Mouse (Mus musculus) intestine, postnatal 0 days (tissue): ENCODE data around the gene Cyp2f2. TPM values are rescaled to one million over a fixed set of nuclear protein-coding genes. Genes with fewer than 3 reads are reported as not detected.

ENCODE experiments used
- ATAC-seq: fragments of 200-750 bp; cut with Nextera tagmentation; 2 replicates; pipeline ENCODE4 v1.8.0; 2017; ENCODE audit warnings: mild to moderate bottlenecking, moderate TSS enrichment, moderate library complexity
- H3K27ac ChIP-seq: fragments of 300-500 bp; sonication (generic); 2 replicates; pipeline ENCODE4 v1.5.1; 2014; ENCODE audit warnings: mild to moderate bottlenecking, low read depth, low read length, moderate library complexity
- H3K27me3 ChIP-seq: fragments of 300-500 bp; sonication (generic); replicated peaks from 2 replicates; pipeline ENCODE4 v1.6.1; 2014; ENCODE audit warnings: low read length, mixed read lengths; ENCODE audit not compliant: control insufficient read depth, insufficient read depth
- H3K36me3 ChIP-seq: fragments of 300-500 bp; sonication (generic); 2 replicates; pipeline ENCODE4 v1.6.1; 2014; ENCODE audit warnings: mild to moderate bottlenecking, moderate library complexity; ENCODE audit not compliant: control insufficient read depth, insufficient read depth
- H3K4me1 ChIP-seq: fragments of 300-500 bp; sonication (generic); replicated peaks from 2 replicates; pipeline ENCODE4 v1.6.1; 2014; ENCODE audit warnings: antibody characterized with exemption, low read length, mixed read lengths; ENCODE audit not compliant: control insufficient read depth, insufficient read depth
- H3K4me2 ChIP-seq: fragments of 300-500 bp; sonication (generic); replicated peaks from 2 replicates; pipeline ENCODE4 v1.6.1; 2014; ENCODE audit warnings: low read depth, mild to moderate bottlenecking, moderate library complexity
- H3K4me3 ChIP-seq: fragments of 300-500 bp; sonication (generic); 2 replicates; pipeline ENCODE4 v1.5.1; 2014; ENCODE audit warnings: low read depth, low read length
- H3K9ac ChIP-seq: fragments of 300-500 bp; sonication (generic); 2 replicates; pipeline ENCODE4 v1.6.1; 2014; ENCODE audit warnings: mild to moderate bottlenecking, low read depth, low read length
- H3K9me3 ChIP-seq: fragments of 300-500 bp; sonication (generic); 2 replicates; pipeline ENCODE4 v1.6.1; 2016; ENCODE audit warnings: mixed run types; ENCODE audit not compliant: control insufficient read depth
- CTCF ChIP-seq: sonication (generic); IDR thresholded peaks from 2 replicates; pipeline ENCODE4 v1.5.1; 2016; ENCODE audit warnings: low read depth, mild to moderate bottlenecking, control low read depth, antibody characterized with exemption, moderate library complexity
- WGBS: fragments of 180-500 bp; shearing (Covaris S2); extraction: QIAGEN DNeasy Blood & Tissue Kit; methylation state at CpG from one replicate; pipeline ENCODE4 v1.1.7; 2014; 5-methylcytosine and 5-hydroxymethylcytosine counted together
- polyA plus RNA-seq: library from polyadenylated mRNA; unstranded; fragments of >200 nt; fragmentation: Nextera tagmentation; extraction: Ambion mirVana; gene quantifications from 2 replicates; pipeline ENCODE4 v1.2.1, GENCODE M21; 2015

Gene Cyp2f2
- polyA plus RNA-seq, 1 experiment from 2014 or later: 0.42 TPM

DNA sequence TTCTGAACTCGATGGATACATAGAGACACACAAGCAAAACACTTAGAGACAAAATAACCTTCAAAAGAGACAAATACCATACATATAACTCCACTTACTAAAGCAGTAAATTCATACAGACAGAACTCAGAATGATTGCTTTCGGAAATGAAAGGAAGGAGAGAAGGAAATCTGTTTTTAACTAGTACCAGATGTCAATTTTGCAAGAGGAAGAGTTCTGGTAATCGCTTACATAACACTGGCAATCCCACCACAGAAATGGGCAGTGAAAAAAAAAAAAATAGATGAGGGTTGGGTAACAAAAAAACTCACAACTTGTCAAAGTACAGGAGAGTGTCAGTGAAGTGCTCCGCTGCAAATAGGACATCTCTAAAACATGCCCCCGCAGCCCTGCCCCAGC is 14.8 kb upstream of the Cyp2f2 start:
- ATAC-seq: no peak
- 76% methylated on average over 5 of the region's 5 CpGs for WGBS
- TF ChIP-seq CTCF: no peak
- H3K9ac ChIP-seq: no peak overlapping the region
- H3K9me3 ChIP-seq: 0 out of 2 replicates have a peak, but pooled peaks cover 2% of the 10 kb centered on the region
- H3K4me2 ChIP-seq: no peak overlapping the region
- H3K27ac ChIP-seq: no peak overlapping the region
- H3K27me3 ChIP-seq: no peaks in the 10 kb centered on the region
- H3K36me3 ChIP-seq: no peaks in the 10 kb centered on the region
- H3K4me3 ChIP-seq: no peak overlapping the region
- no peaks in the 10 kb centered on the region for H3K4me1 ChIP-seq

- H3K4me3 ChIP-seq: no peak overlapping the region
- ATAC-seq: no peak
- H3K9me3 ChIP-seq: 0 out of 2 replicates have a peak, but pooled peaks cover 2% of the 10 kb centered on the region
- no peak overlapping the region for H3K4me2 ChIP-seq
- H3K4me1 ChIP-seq: no peaks in the 10 kb centered on the region
- no peak for TF ChIP-seq CTCF
- no peak overlapping the region for H3K27ac ChIP-seq
- no peak overlapping the region for H3K9ac ChIP-seq
- H3K36me3 ChIP-seq: no peaks in the 10 kb centered on the region
- no peaks in the 10 kb centered on the region for H3K27me3 ChIP-seq
Observed at GRCm38 (mm10) chr7:27110327-27110726, 9.4 kb upstream of the Cyp2f2 start.

DNA sequence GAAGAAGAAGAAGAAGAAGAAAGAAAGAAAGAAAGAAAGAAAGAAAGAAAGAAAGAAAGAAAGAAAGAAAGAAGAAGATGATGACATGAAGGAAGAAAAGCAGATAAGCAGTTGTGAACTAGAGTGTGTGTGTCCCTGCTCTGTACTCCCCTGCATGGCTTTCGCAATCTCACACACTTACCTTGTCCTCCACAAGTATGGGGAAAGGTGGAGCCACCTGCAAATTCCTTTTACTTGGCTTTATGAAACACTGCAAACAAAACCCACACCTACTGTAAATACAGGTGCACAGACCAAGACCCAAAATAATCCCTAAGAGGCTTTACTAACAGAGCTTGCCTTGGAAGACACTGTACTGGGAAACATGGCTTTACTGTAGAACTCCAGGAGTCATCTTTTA is 8.7 kb upstream of the Cyp2f2 start:
- no peak overlapping the region for H3K4me2 ChIP-seq
- H3K4me1 ChIP-seq: no peaks in the 10 kb centered on the region
- no peak overlapping the region for H3K27ac ChIP-seq
- 100% methylated on average over 1 of the region's 1 CpGs for WGBS
- no peaks in the 10 kb centered on the region for H3K36me3 ChIP-seq
- no peak for ATAC-seq
- no peak for TF ChIP-seq CTCF
- H3K9me3 ChIP-seq: 0 out of 2 replicates have a peak, but pooled peaks cover 2% of the 10 kb centered on the region
- no peaks in the 10 kb centered on the region for H3K27me3 ChIP-seq
- H3K4me3 ChIP-seq: no peak overlapping the region
- H3K9ac ChIP-seq: no peak overlapping the region

GRCm38 (mm10) chr7:27111987-27112386 is 7.7 kb upstream of the Cyp2f2 start:
- ATAC-seq: no peak
- H3K27ac ChIP-seq: no peak overlapping the region
- no peak for TF ChIP-seq CTCF
- no peaks in the 10 kb centered on the region for H3K4me1 ChIP-seq
- H3K27me3 ChIP-seq: no peaks in the 10 kb centered on the region
- no peak overlapping the region for H3K9ac ChIP-seq
- H3K36me3 ChIP-seq: no peaks in the 10 kb centered on the region
- no peak overlapping the region for H3K4me2 ChIP-seq
- H3K9me3 ChIP-seq: 0 out of 2 replicates have a peak, but pooled peaks cover 2% of the 10 kb centered on the region
- whole genome bisulfite sequencing: 72% methylated on average over 3 of the region's 3 CpGs
- H3K4me3 ChIP-seq: no peak overlapping the region

- Histone ChIP-seq H3K9me3 (no peaks in the 10 kb centered on the region), H3K4me2 (no peak overlapping the region), H3K36me3 (no peaks in the 10 kb centered on the region), H3K9ac (no peak overlapping the region), H3K27ac (no peak overlapping the region), H3K4me3 (no peak overlapping the region), H3K4me1 (no peaks in the 10 kb centered on the region), H3K27me3 (no peaks in the 10 kb centered on the region)
- no peak for TF ChIP-seq CTCF
- ATAC-seq: no peak
- 68% methylated on average over 4 of the region's 4 CpGs for WGBS
Observed at GRCm38 (mm10) chr7:27118033-27118511, 1.6 kb upstream of the Cyp2f2 start.

DNA sequence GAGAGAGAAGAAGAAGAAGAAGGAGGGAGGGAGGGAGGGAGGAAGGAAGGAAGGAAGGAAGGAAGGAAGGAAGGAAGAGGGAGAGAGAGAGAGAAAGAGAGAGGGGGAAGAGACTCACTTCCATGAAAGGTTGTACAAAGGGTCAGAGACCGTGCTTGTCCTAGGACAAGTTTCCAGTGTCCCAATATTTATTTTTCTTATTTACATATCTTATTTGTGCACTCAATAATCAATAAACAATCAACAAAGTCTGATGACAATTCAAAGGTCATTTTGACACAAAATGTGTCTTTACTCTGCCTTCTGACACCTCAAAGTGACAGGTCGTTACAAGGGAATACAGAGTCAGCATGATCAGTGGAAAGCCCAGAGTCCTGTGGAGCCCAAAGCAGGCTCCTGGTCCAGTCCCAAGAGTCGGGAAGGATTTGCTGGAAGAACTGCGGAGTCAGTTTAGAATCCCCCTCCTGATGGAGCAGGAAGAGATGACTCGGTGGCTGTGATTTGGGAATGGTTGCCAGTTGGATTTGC is 4.7 kb downstream of the Cyp2f2 start:
- no peak overlapping the region for H3K4me2 ChIP-seq
- H3K36me3 ChIP-seq: no peaks in the 10 kb centered on the region
- no peak overlapping the region for H3K27ac ChIP-seq
- WGBS: 69% methylated on average over 5 of the region's 5 CpGs
- no peaks in the 10 kb centered on the region for H3K9me3 ChIP-seq
- ATAC-seq: no peak
- no peaks in the 10 kb centered on the region for H3K4me1 ChIP-seq
- no peak for TF ChIP-seq CTCF
- no peak overlapping the region for H3K9ac ChIP-seq
- H3K4me3 ChIP-seq: no peak overlapping the region
- H3K27me3 ChIP-seq: no peaks in the 10 kb centered on the region

- H3K4me2 ChIP-seq: no peak overlapping the region
- H3K36me3 ChIP-seq: no peaks in the 10 kb centered on the region
- TF ChIP-seq CTCF: no peak
- no peaks in the 10 kb centered on the region for H3K27me3 ChIP-seq
- H3K27ac ChIP-seq: no peak overlapping the region
- ATAC-seq: no peak
- 86% methylated on average over 4 of the region's 4 CpGs for WGBS
- H3K9ac ChIP-seq: no peak overlapping the region
- no peaks in the 10 kb centered on the region for H3K9me3 ChIP-seq
- no peak overlapping the region for H3K4me3 ChIP-seq
- no peaks in the 10 kb centered on the region for H3K4me1 ChIP-seq
Observed at GRCm38 (mm10) chr7:27124969-27125368, 5.3 kb downstream of the Cyp2f2 start.
